Mouse (Mus musculus) forebrain, embryonic 16.5 days (tissue): ENCODE measurements around the gene 1110059E24Rik. TPM values are rescaled to one million over a fixed set of nuclear protein-coding genes. Genes with fewer than 3 reads are reported as not detected.

Experiments used
- ATAC-seq: fragments of 200-750 bp; cut with Nextera tagmentation; 2 replicates; pipeline ENCODE4 v1.8.0; 2017; ENCODE audit warnings: mild to moderate bottlenecking, moderate library complexity
- H3K27ac ChIP-seq: fragments of 300-500 bp; sonication (generic); 2 replicates; pipeline ENCODE4 v1.5.1; 2014; ENCODE audit warnings: low read length, control low read depth
- H3K27me3 ChIP-seq: fragments of 300-500 bp; sonication (generic); replicated peaks from 2 replicates; pipeline ENCODE4 v1.6.1; 2014; ENCODE audit warnings: low read length; ENCODE audit not compliant: control insufficient read depth, insufficient read depth
- H3K36me3 ChIP-seq: fragments of 300-500 bp; sonication (generic); 2 replicates; pipeline ENCODE4 v1.6.1; 2014; ENCODE audit not compliant: control insufficient read depth, insufficient read depth
- H3K4me1 ChIP-seq: fragments of 300-500 bp; sonication (generic); replicated peaks from 2 replicates; pipeline ENCODE4 v1.6.1; 2014; ENCODE audit warnings: low read length; ENCODE audit not compliant: control insufficient read depth, insufficient read depth
- H3K4me2 ChIP-seq: fragments of 300-500 bp; sonication (generic); 2 replicates; pipeline ENCODE4 v1.6.1; 2014; ENCODE audit warnings: mild to moderate bottlenecking, low read length, control low read depth
- H3K4me3 ChIP-seq: fragments of 300-500 bp; sonication (generic); replicated peaks from 2 replicates; pipeline ENCODE4 v1.5.1; 2014; ENCODE audit warnings: mild to moderate bottlenecking, low read length, control low read depth
- H3K9ac ChIP-seq: fragments of 300-500 bp; sonication (generic); replicated peaks from 2 replicates; pipeline ENCODE4 v1.6.1; 2014; ENCODE audit warnings: low read depth, low read length, control low read depth
- H3K9me3 ChIP-seq: fragments of 300-500 bp; sonication (generic); 2 replicates; pipeline ENCODE4 v1.6.1; 2016; ENCODE audit warnings: low read length; ENCODE audit not compliant: control insufficient read depth
- WGBS: fragments of 180-500 bp; shearing (Covaris S2); extraction: QIAGEN DNeasy Blood & Tissue Kit; methylation state at CpG from one replicate; pipeline ENCODE4 v1.1.7; 2014; 5-methylcytosine and 5-hydroxymethylcytosine counted together
- polyA plus RNA-seq: library from polyadenylated mRNA; unstranded; fragments of >200 nt; fragmentation: Nextera tagmentation; extraction: Ambion mirVana; gene quantifications from 2 replicates; pipeline ENCODE4 v1.2.1, GENCODE M21; 2015

Gene 1110059E24Rik
- 56.4 and 58.3 TPM in 2 replicates for polyA plus RNA-seq

- peak within 1 kb of the TSS; percentile 84 for H3K4me2 ChIP-seq
Observed at GRCm38 (mm10) chr19:21652285-21653171, at the start of gene 1110059E24Rik. TSS of gene 1110059E24Rik (minus strand) at chr19:21652976.

GRCm38 (mm10) chr19:21680986-21681385, 28.2 kb upstream of the 1110059E24Rik start:
- Histone ChIP-seq H3K27ac (no peak overlapping the region), H3K4me1 (0 out of 2 replicates have a peak, but pooled peaks cover 5% of the 10 kb centered on the region), H3K36me3 (peaks cover 3% of the 10 kb centered on the region), H3K27me3 (no peaks in the 10 kb centered on the region), H3K9ac (no peak overlapping the region), H3K9me3 (no peaks in the 10 kb centered on the region), H3K4me3 (no peak overlapping the region), H3K4me2 (no peak overlapping the region)
- 94% methylated on average over 10 of the region's 10 CpGs for WGBS
- ATAC-seq, result no peak

More at GRCm38 (mm10) chr19:21652285-21653171, at the start of gene 1110059E24Rik:
- H3K27ac ChIP-seq, result peak within 1 kb of the TSS; percentile 96
- peak within 1 kb of the TSS; percentile 94 for H3K9ac ChIP-seq
- peaks cover 16% of the 10 kb centered on the region for H3K4me1 ChIP-seq
- no peaks in the 10 kb centered on the region for H3K9me3 ChIP-seq
- no peaks in the 10 kb centered on the region for H3K36me3 ChIP-seq
- peak within 1 kb of the TSS; percentile 95 for H3K4me3 ChIP-seq
- WGBS, result 6% methylated on average over 52 of the region's 52 CpGs
- ATAC-seq, result peak; percentile 98
- no peaks in the 10 kb centered on the region for H3K27me3 ChIP-seq

DNA sequence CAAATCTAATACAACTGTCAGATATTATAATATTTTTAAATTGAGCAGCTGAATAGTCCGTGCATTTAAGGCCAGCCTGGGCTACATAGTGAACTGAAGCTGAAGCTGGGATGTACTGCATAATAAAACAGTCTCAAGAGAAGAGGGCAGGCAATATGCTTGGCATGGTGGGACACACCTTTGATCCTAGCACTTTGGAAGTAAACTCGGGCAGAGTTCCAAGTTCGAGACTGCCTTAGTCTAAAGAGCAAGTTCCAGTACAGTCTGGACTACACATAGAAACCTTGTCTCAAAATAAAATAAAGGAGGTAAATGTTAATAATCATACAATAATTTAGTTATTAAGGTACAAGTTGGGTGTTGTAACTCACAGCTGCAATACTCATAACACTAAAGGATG, 27.3 kb upstream of the 1110059E24Rik start:
- Histone ChIP-seq H3K27ac (no peak overlapping the region), H3K4me3 (no peak overlapping the region), H3K9me3 (no peaks in the 10 kb centered on the region), H3K27me3 (no peaks in the 10 kb centered on the region), H3K9ac (no peak overlapping the region), H3K36me3 (peaks cover 3% of the 10 kb centered on the region), H3K4me1 (0 out of 2 replicates have a peak, but pooled peaks cover 5% of the 10 kb centered on the region), H3K4me2 (no peak overlapping the region)
- no peak for ATAC-seq
- WGBS, result 98% methylated on average over 3 of the region's 3 CpGs

- 97% methylated on average over 17 of the region's 17 CpGs for WGBS
- no peak overlapping the region for H3K4me3 ChIP-seq
- no peak overlapping the region for H3K27ac ChIP-seq
- H3K4me2 ChIP-seq, result no peak overlapping the region
- no peak for ATAC-seq
- no peaks in the 10 kb centered on the region for H3K27me3 ChIP-seq
- 0 out of 2 replicates have a peak, but pooled peaks cover 5% of the 10 kb centered on the region for H3K4me1 ChIP-seq
- no peaks in the 10 kb centered on the region for H3K36me3 ChIP-seq
- 0 out of 2 replicates have a peak, but pooled peaks cover 2% of the 10 kb centered on the region for H3K9me3 ChIP-seq
- no peak overlapping the region for H3K9ac ChIP-seq
Observed at GRCm38 (mm10) chr19:21674354-21675096, 21.7 kb upstream of the 1110059E24Rik start.

- ATAC-seq, result no peak
- no peak overlapping the region for H3K4me3 ChIP-seq
- H3K27me3 ChIP-seq, result no peaks in the 10 kb centered on the region
- H3K4me1 ChIP-seq, result no peaks in the 10 kb centered on the region
- 0 out of 2 replicates have a peak, but pooled peaks cover 2% of the 10 kb centered on the region for H3K9me3 ChIP-seq
- WGBS, result 96% methylated on average over 4 of the region's 4 CpGs
- no peaks in the 10 kb centered on the region for H3K36me3 ChIP-seq
- H3K27ac ChIP-seq, result no peak overlapping the region
- H3K4me2 ChIP-seq, result no peak overlapping the region
- no peak overlapping the region for H3K9ac ChIP-seq
Observed at GRCm38 (mm10) chr19:21669650-21670049, 16.9 kb upstream of the 1110059E24Rik start.

GRCm38 (mm10) chr19:21663756-21664456, 11.1 kb upstream of the 1110059E24Rik start:
- no peak overlapping the region for H3K4me2 ChIP-seq
- ATAC-seq, result no peak
- 91% methylated on average over 4 of the region's 4 CpGs for WGBS
- no peaks in the 10 kb centered on the region for H3K36me3 ChIP-seq
- H3K4me1 ChIP-seq, result no peaks in the 10 kb centered on the region
- H3K27ac ChIP-seq, result no peak overlapping the region
- no peaks in the 10 kb centered on the region for H3K27me3 ChIP-seq
- H3K4me3 ChIP-seq, result no peak overlapping the region
- no peaks in the 10 kb centered on the region for H3K9me3 ChIP-seq
- H3K9ac ChIP-seq, result no peak overlapping the region

DNA sequence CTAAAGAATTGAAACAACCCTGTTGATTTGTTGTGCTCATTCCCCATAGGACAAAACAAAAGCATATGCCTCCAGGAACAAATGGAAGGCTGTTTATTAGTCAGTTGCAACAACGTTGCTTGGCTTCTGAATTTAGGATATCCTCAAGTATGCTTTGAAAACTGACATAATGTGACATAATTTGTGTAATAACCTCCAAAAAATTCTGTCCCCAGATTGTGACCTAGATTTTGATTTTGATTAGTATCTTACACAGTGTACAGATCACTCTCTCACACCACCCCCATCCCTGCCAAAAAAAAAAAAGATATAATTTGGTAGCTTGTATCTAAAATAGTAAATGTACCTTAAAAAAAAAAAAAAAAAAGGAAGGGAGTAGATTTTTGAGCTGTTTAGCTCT, 8.0 kb upstream of the 1110059E24Rik start:
- no peak overlapping the region for H3K4me2 ChIP-seq
- ATAC-seq, result no peak
- 0 out of 2 replicates have a peak, but pooled peaks cover 2% of the 10 kb centered on the region for H3K4me1 ChIP-seq
- H3K9me3 ChIP-seq, result no peaks in the 10 kb centered on the region
- H3K27me3 ChIP-seq, result no peaks in the 10 kb centered on the region
- H3K27ac ChIP-seq, result no peak overlapping the region
- no peaks in the 10 kb centered on the region for H3K36me3 ChIP-seq
- H3K9ac ChIP-seq, result no peak overlapping the region
- 77% methylated on average over 1 of the region's 1 CpGs for WGBS
- no peak overlapping the region for H3K4me3 ChIP-seq

DNA sequence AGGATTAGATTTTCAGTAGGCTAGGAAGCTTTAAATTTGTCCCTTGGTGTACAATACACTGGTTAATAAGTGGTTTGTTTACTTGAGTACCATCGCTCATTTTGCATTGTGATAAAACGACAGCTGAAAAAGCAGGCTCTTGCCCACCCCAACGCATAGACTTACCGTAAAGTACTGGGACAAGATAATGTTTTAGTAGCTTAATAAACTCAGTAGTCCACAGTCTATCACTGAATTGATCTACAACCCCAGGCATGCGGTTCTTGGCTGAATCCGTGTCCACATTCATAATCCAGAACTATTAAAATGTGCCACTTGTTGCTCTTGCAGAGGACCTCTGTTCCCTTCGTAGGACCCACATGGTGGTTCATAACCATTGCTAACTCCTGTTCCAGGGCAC, 2.0 kb upstream of the 1110059E24Rik start:
- H3K9me3 ChIP-seq, result no peaks in the 10 kb centered on the region
- peak overlapping the region; percentile 84 for H3K4me2 ChIP-seq
- peak overlapping the region; percentile 95 for H3K4me3 ChIP-seq
- peaks cover 16% of the 10 kb centered on the region for H3K4me1 ChIP-seq
- no peak overlapping the region for H3K27ac ChIP-seq
- no peak for ATAC-seq
- no peaks in the 10 kb centered on the region for H3K27me3 ChIP-seq
- WGBS, result 39% methylated on average over 7 of the region's 7 CpGs
- H3K9ac ChIP-seq, result peak overlapping the region; percentile 51
- H3K36me3 ChIP-seq, result no peaks in the 10 kb centered on the region
